Mouse (Mus musculus) embryo, embryonic 11.5 days (tissue): ENCODE measurements around the gene Kank4.

Source experiments
- DNase-seq: peaks from one replicate; pipeline ENCODE4 v3.0.0-alpha.2; 2012; ENCODE audit warnings: low read depth, low spot score

Gene Kank4

GRCm38 (mm10) chr4:98717735-98718546 lies 99.4 kb downstream of the Kank4 start:
- no peak for DNase-seq

DNA sequence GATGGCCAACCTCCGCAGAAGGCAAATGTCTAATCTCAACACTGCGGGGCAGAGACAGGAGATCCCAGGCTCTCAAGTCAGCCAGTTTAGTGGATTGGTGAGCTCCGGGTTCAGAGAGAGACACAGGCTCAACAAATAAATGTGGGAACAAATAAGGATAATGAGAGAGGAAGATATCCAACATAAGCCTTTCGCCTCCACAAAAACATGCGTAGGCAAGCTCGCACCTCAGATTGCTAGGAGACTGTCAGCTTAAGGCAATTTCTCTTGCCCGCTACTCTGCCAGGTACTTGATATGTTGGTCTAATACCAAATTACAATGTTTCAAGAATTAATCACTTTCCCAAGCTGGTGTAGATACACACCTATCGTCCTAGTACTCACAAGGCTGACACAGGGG lies 106.4 kb downstream of the Kank4 start:
- DNase-seq = no peak
